Mouse (Mus musculus) CH12.LX (cell line): ENCODE results near the gene Capg. TPM values are rescaled to one million over a fixed set of nuclear protein-coding genes. Genes with fewer than 3 reads are reported as not detected.

Experiments
- DNase-seq: peaks from one replicate; pipeline ENCODE4 v3.0.0-alpha.2; 2013; ENCODE audit errors: extremely low read depth
- H3K27ac ChIP-seq: 2 replicates; pipeline ENCODE4 v1.5.1; 2012; ENCODE audit warnings: low read depth, mild to moderate bottlenecking, control low read depth, moderate library complexity; ENCODE audit not compliant: insufficient read depth
- H3K27me3 ChIP-seq: replicated peaks from 2 replicates; pipeline ENCODE3; 2012; ENCODE audit warnings: inconsistent platforms
- H3K36me3 ChIP-seq, 2 experiments: replicated peaks in 1 of 2; 2 replicates each; pipeline versions ENCODE3 to v1.6.1; 2012; ENCODE audit warnings: inconsistent platforms in 1 of 2, low read length in 1 of 2, mild to moderate bottlenecking in 1 of 2, mixed read lengths in 1 of 2, moderate library complexity in 1 of 2; ENCODE audit not compliant: control insufficient read depth in 1 of 2, insufficient read depth in 1 of 2
- H3K4me1 ChIP-seq, 2 experiments: 2 replicates each; pipeline ENCODE4 v1.6.1; 2012; ENCODE audit warnings: inconsistent platforms in 1 of 2, moderate library complexity in 1 of 2; ENCODE audit not compliant: insufficient read depth in 2 of 2, control insufficient read depth in 1 of 2
- H3K4me2 ChIP-seq: 2 replicates; pipeline ENCODE4 v1.6.1; 2012; ENCODE audit warnings: low read depth, mild to moderate bottlenecking, control low read depth; ENCODE audit not compliant: poor library complexity, insufficient read depth, severe bottlenecking
- H3K4me3 ChIP-seq, 3 experiments: fragments of 150-350 bp in 1 of 3; sonication (generic) in 1 of 3; replicated peaks in 1 of 3; 2 replicates each; pipeline versions ENCODE3 to v1.5.1; 2011 to 2012; ENCODE audit warnings: low read depth in 2 of 3, low read length in 2 of 3, mild to moderate bottlenecking in 2 of 3, moderate library complexity in 2 of 3, control low read depth in 1 of 3, improper control_type of control experiment in 1 of 3, inconsistent platforms in 1 of 3, mixed read lengths in 1 of 3; ENCODE audit not compliant: poor library complexity in 1 of 3
- H3K79me2 ChIP-seq: replicated peaks from 2 replicates; pipeline ENCODE4 v1.6.1; 2012; ENCODE audit warnings: mild to moderate bottlenecking, moderate library complexity; ENCODE audit not compliant: control insufficient read depth, poor library complexity, insufficient read depth, severe bottlenecking; ENCODE audit errors: extremely low read depth
- H3K9ac ChIP-seq: 2 replicates; pipeline ENCODE4 v1.6.1; 2012; ENCODE audit warnings: low read depth, mild to moderate bottlenecking, control low read depth, moderate library complexity; ENCODE audit not compliant: insufficient read depth
- H3K9me3 ChIP-seq: replicated peaks from 2 replicates; pipeline ENCODE3; 2012; ENCODE audit warnings: low read length, inconsistent platforms, mixed read lengths
- BHLHE40 ChIP-seq: IDR thresholded peaks from 2 replicates; pipeline ENCODE4 v1.6.1; 2011; ENCODE audit warnings: mild to moderate bottlenecking, low read depth, low read length, improper control_type of control experiment
- CHD1 ChIP-seq: IDR thresholded peaks from 2 replicates; pipeline ENCODE4 v1.6.1; 2012; ENCODE audit warnings: low read depth, low read length, improper control_type of control experiment, inconsistent platforms
- CHD2 ChIP-seq: IDR thresholded peaks from 2 replicates; pipeline ENCODE4 v1.6.1; 2011; ENCODE audit warnings: low read length, improper control_type of control experiment
- CTCF ChIP-seq, 2 experiments: IDR thresholded peaks in 1 of 2; conservative IDR thresholded peaks in 1 of 2; 2 replicates each; pipeline ENCODE4 v1.5.1; 2011 to 2012; ENCODE audit warnings: low read depth in 2 of 2, low read length in 2 of 2, improper control_type of control experiment in 1 of 2, inconsistent platforms in 1 of 2, mild to moderate bottlenecking in 1 of 2, moderate library complexity in 1 of 2
- E2F4 ChIP-seq: IDR thresholded peaks from 2 replicates; pipeline ENCODE4 v1.6.1; 2011; ENCODE audit warnings: low read depth, low read length, improper control_type of control experiment; ENCODE audit not compliant: insufficient replicate concordance
- ELF1 ChIP-seq: IDR thresholded peaks from 2 replicates; pipeline ENCODE4 v1.6.1; 2014; ENCODE audit warnings: low read depth, mild to moderate bottlenecking, inconsistent platforms, low read length, improper control_type of control experiment
- EP300 ChIP-seq: IDR thresholded peaks from 2 replicates; pipeline ENCODE4 v1.6.1; 2011; ENCODE audit warnings: low read length, improper control_type of control experiment
- ETS1 ChIP-seq: conservative IDR thresholded peaks from 2 replicates; pipeline ENCODE4 v1.6.1; 2012; ENCODE audit warnings: low read depth, mild to moderate bottlenecking, inconsistent platforms, low read length, improper control_type of control experiment, moderate library complexity
- GABPA ChIP-seq: IDR thresholded peaks from 2 replicates; pipeline ENCODE4 v1.6.1; 2012; ENCODE audit warnings: low read depth, low read length, improper control_type of control experiment, inconsistent platforms; ENCODE audit not compliant: insufficient replicate concordance
- HCFC1 ChIP-seq: IDR thresholded peaks from 2 replicates; pipeline ENCODE4 v1.6.1; 2012; ENCODE audit warnings: low read depth, mild to moderate bottlenecking, inconsistent platforms, low read length, improper control_type of control experiment
- IRF4 ChIP-seq: IDR thresholded peaks from 2 replicates; pipeline ENCODE4 v1.6.1; 2014; ENCODE audit warnings: low read depth, mild to moderate bottlenecking, inconsistent platforms, low read length, improper control_type of control experiment
- JUN ChIP-seq: IDR thresholded peaks from 2 replicates; pipeline ENCODE4 v1.6.1; 2011; ENCODE audit warnings: low read depth, mild to moderate bottlenecking, low read length, improper control_type of control experiment, moderate library complexity; ENCODE audit not compliant: insufficient read depth
- JUND ChIP-seq: conservative IDR thresholded peaks from 2 replicates; pipeline ENCODE4 v1.6.1; 2011; ENCODE audit warnings: low read depth, low read length, improper control_type of control experiment
- KAT2A ChIP-seq: IDR thresholded peaks from 2 replicates; pipeline ENCODE4 v1.6.1; 2012; ENCODE audit warnings: low read length, improper control_type of control experiment, inconsistent platforms; ENCODE audit not compliant: insufficient replicate concordance
- MAFK ChIP-seq: IDR thresholded peaks from 2 replicates; pipeline ENCODE4 v1.6.1; 2011; ENCODE audit warnings: low read length, improper control_type of control experiment; ENCODE audit not compliant: insufficient replicate concordance
- MAX ChIP-seq: IDR thresholded peaks from 2 replicates; pipeline ENCODE4 v1.6.1; 2011; ENCODE audit warnings: low read length, improper control_type of control experiment
- MAZ ChIP-seq: IDR thresholded peaks from 2 replicates; pipeline ENCODE4 v1.6.1; 2012; ENCODE audit warnings: low read depth, mild to moderate bottlenecking, inconsistent platforms, low read length, improper control_type of control experiment, moderate library complexity
- MEF2A ChIP-seq: IDR thresholded peaks from 2 replicates; pipeline ENCODE4 v1.6.1; 2014; ENCODE audit warnings: low read depth, mild to moderate bottlenecking, inconsistent platforms, low read length, improper control_type of control experiment, borderline replicate concordance
- MXI1 ChIP-seq: IDR thresholded peaks from 2 replicates; pipeline ENCODE4 v1.6.1; 2011; ENCODE audit warnings: mild to moderate bottlenecking, low read depth, low read length, improper control_type of control experiment
- MYC ChIP-seq: IDR thresholded peaks from 2 replicates; pipeline ENCODE4 v1.6.1; 2011; ENCODE audit warnings: low read depth, mild to moderate bottlenecking, improper control_type of control experiment, low read length
- NELFE ChIP-seq: IDR thresholded peaks from 2 replicates; pipeline ENCODE4 v1.6.1; 2011; ENCODE audit warnings: low read depth, low read length, improper control_type of control experiment
- NRF1 ChIP-seq: IDR thresholded peaks from 2 replicates; pipeline ENCODE4 v1.6.1; 2014; ENCODE audit warnings: low read depth, mild to moderate bottlenecking, inconsistent platforms, low read length, improper control_type of control experiment, moderate library complexity
- PAX5 ChIP-seq: IDR thresholded peaks from 2 replicates; pipeline ENCODE4 v1.6.1; 2012; ENCODE audit warnings: low read length, inconsistent platforms, mixed read lengths
- POLR2A ChIP-seq: IDR thresholded peaks from 2 replicates; pipeline ENCODE4 v1.6.1; 2011; ENCODE audit warnings: low read depth, mild to moderate bottlenecking, improper control_type of control experiment, low read length
- POLR2AphosphoS2 ChIP-seq: IDR thresholded peaks from 2 replicates; pipeline ENCODE4 v1.6.1; 2011; ENCODE audit warnings: low read depth, low read length, improper control_type of control experiment
- RAD21 ChIP-seq: IDR thresholded peaks from 2 replicates; pipeline ENCODE4 v1.6.1; 2011; ENCODE audit warnings: low read depth, mild to moderate bottlenecking, low read length, improper control_type of control experiment, moderate library complexity
- RCOR1 ChIP-seq: conservative IDR thresholded peaks from 2 replicates; pipeline ENCODE4 v1.6.1; 2012; ENCODE audit warnings: low read depth, mild to moderate bottlenecking, inconsistent platforms, low read length, improper control_type of control experiment
- SIN3A ChIP-seq: IDR thresholded peaks from 2 replicates; pipeline ENCODE4 v1.6.1; 2012; ENCODE audit warnings: low read length, improper control_type of control experiment, inconsistent platforms
- SMC3 ChIP-seq: IDR thresholded peaks from 2 replicates; pipeline ENCODE4 v1.6.1; 2011; ENCODE audit warnings: low read depth, low read length, improper control_type of control experiment
- TBP ChIP-seq: conservative IDR thresholded peaks from 2 replicates; pipeline ENCODE4 v1.6.1; 2011; ENCODE audit warnings: low read depth, low read length, improper control_type of control experiment
- TCF12 ChIP-seq: IDR thresholded peaks from 2 replicates; pipeline ENCODE4 v1.6.1; 2014; ENCODE audit warnings: low read depth, mild to moderate bottlenecking, inconsistent platforms, low read length, improper control_type of control experiment
- UBTF ChIP-seq: IDR thresholded peaks from 2 replicates; pipeline ENCODE4 v1.6.1; 2012; ENCODE audit warnings: low read depth, mild to moderate bottlenecking, inconsistent platforms, low read length, improper control_type of control experiment, moderate library complexity
- USF1 ChIP-seq: IDR thresholded peaks from 2 replicates; pipeline ENCODE4 v1.6.1; 2014; ENCODE audit warnings: low read depth, mild to moderate bottlenecking, inconsistent platforms, low read length, improper control_type of control experiment
- USF2 ChIP-seq: conservative IDR thresholded peaks from 2 replicates; pipeline ENCODE4 v1.6.1; 2011; ENCODE audit warnings: low read depth, low read length, improper control_type of control experiment
- ZC3H11A ChIP-seq: IDR thresholded peaks from 2 replicates; pipeline ENCODE4 v1.6.1; 2012; ENCODE audit warnings: low read depth, mild to moderate bottlenecking, inconsistent platforms, low read length, improper control_type of control experiment
- ZKSCAN1 ChIP-seq: IDR thresholded peaks from 2 replicates; pipeline ENCODE4 v1.6.1; 2012; ENCODE audit warnings: low read depth, inconsistent platforms, low read length, improper control_type of control experiment, borderline replicate concordance
- ZMIZ1 ChIP-seq: IDR thresholded peaks from 2 replicates; pipeline ENCODE4 v1.6.1; 2012; ENCODE audit warnings: low read depth, mild to moderate bottlenecking, inconsistent platforms, low read length, improper control_type of control experiment
- ZNF384 ChIP-seq: IDR thresholded peaks from 2 replicates; pipeline ENCODE4 v1.6.1; 2012; ENCODE audit warnings: low read depth, low read length, improper control_type of control experiment, inconsistent platforms
- dilution Hi-C: fragments of 300-500 bp; cut with MboI; formaldehyde crosslinking; loops from 2 replicates; pipeline ENCODE4 v1.14.3; 2020; ENCODE audit warnings: low sequenced_read_pairs; ENCODE audit not compliant: extremely low pct_unique_long_range_greater_than_20kb, extremely low pct_ligation_motif_present
- in situ Hi-C: fragments of 300-500 bp; cut with MboI; formaldehyde crosslinking; loops from 3 replicates; pipeline ENCODE4 v1.14.3; 2019; ENCODE audit warnings: low sequenced_read_pairs, low pct_ligation_motif_present, low pct_unique_long_range_greater_than_20kb, mixed read lengths
- polyA plus RNA-seq: library from polyadenylated mRNA; unstranded; fragments of >175 nt; gene quantifications from 2 replicates; pipeline ENCODE4 v1.2.1, GENCODE M21; 2012; ENCODE audit warnings: low read depth; ENCODE audit not compliant: insufficient read length
- total RNA-seq, 2 experiments: library from RNA; depleted of rRNA; stranded (reverse); fragments of 300-350 nt in 1 of 2; fragments of >200 nt in 1 of 2; gene quantifications; 2 replicates each; pipeline ENCODE4 v1.2.3; 2012 to 2014

The Capg gene
- total and polyA plus RNA-seq, 3 experiments, result 175 to 264 (median 196) TPM

- H3K4me3 ChIP-seq, result no peak overlapping the region
- 0 out of 2 replicates have a peak overlapping the region, but pooled peaks have one; percentile 41 for H3K27ac ChIP-seq
- dilution Hi-C loops, result no loop called here
- H3K4me1 ChIP-seq, result peaks cover 4 to 41% of the 10 kb centered on the region in 2 experiments; a peak in 3 of 4 replicates
- H3K9me3 ChIP-seq, result peaks cover 3% of the 10 kb centered on the region
- H3K27me3 ChIP-seq, result no peaks in the 10 kb centered on the region
- no peaks in the 10 kb centered on the region for H3K36me3 ChIP-seq
- H3K79me2 ChIP-seq, result no peaks in the 10 kb centered on the region
- in situ Hi-C loops, result no loop called here
- H3K4me2 ChIP-seq, result peak overlapping the region; percentile 8; the same call in 1 of the 2 replicates
- peak; percentile 92 for DNase-seq
- TF ChIP-seq TCF12 (no peak; the same call in 1 of the 2 replicates), JUND (no peak; the same call in 1 of the 2 replicates), MEF2A (peak; percentile 44; the same call in 1 of the 2 replicates), RAD21 (no peak; the same call in none of the 2 replicates), KAT2A (no peak), POLR2AphosphoS2 (no peak), IRF4 (no peak), CHD2 (no peak), E2F4 (no peak), POLR2A (no peak), CTCF (conservative IDR thresholded peaks at IDR 0.05 in 1 of 2, IDR thresholded peaks at IDR 0.05 in 1 of 2; ENCODE audit: low read depth in 2 of 2, low read length in 2 of 2) (peak; percentile 96 to 99), ZNF384 (no peak; the same call in 1 of the 2 replicates), EP300 (no peak), ZC3H11A (peak; percentile 96), MAFK (no peak), HCFC1 (no peak; the same call in 1 of the 2 replicates), TBP (no peak), BHLHE40 (no peak), NRF1 (no peak), ZMIZ1 (no peak), MAX (no peak), MXI1 (no peak), UBTF (no peak), MAZ (peak; percentile 61; the same call in 1 of the 2 replicates), SMC3 (peak; percentile 100), JUN (no peak), CHD1 (no peak), ELF1 (no peak), MYC (peak; percentile 54; the same call in 1 of the 2 replicates), GABPA (no peak), SIN3A (no peak; the same call in 1 of the 2 replicates), USF2 (no peak), ETS1 (peak; percentile 28; the same call in 1 of the 2 replicates), RCOR1 (no peak), USF1 (no peak), PAX5 (no peak), ZKSCAN1 (no peak), NELFE (no peak; the same call in 1 of the 2 replicates)
- no peak overlapping the region; the same call in 1 of the 2 replicates for H3K9ac ChIP-seq
These were observed 10.0 kb upstream of the Capg start for GRCm38 (mm10) chr6:72534035-72534809.
